ENCODE assay signal across 9 mouse cellular contexts in the genomic region with DNA sequence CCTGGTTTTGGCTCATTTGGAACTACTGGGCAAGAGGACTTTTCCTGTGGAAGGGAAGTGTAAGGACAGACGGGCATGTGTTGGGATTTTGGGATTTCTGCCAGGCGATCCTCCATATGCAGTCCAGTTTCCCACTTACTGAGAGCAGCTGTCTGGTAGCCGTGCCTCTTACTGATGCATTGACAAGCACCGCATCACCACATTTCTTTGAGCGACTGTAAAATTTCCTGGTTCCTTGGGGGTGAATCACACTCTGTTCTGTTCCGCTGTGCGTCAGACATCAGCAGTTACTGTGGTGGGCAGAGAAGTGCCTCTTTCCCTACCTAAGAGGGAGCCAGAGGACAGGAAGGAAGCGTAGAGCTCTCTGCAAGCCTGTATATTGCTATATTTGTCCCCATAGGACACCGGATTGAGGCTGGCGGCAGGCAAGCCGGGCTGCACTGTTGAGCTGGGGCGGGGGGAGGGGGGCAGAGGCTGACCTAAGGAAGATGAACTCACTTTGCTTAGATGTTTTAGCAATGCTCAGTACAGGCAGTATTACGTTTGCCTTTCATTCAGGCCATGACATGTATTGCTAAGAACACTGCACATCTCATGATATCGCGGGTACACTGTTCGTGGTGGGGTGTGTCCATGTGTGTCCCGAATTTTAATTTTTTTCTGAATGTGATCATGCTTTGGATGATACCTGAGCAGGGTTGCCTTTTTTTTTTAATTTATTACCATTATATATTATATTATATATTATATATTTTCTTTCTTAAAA. TPM values are rescaled to one million over a fixed set of nuclear protein-coding genes. Genes with fewer than 3 reads are reported as not detected.
DNase-seq lines count a peak whose midpoint lies in the region; ATAC-seq and TF ChIP-seq lines count a peak whose summit lies in the region.
"Had no signal": no experiment of that assay in that cellular context is flagged by ENCODE, and none has a peak within 500 bp of the region (broad histone marks: within the 10 kb centered on the region; RNA-seq: fewer than 3 reads in every experiment).

No protein-coding gene starts in this region.

- peaks cover 29% of the 10 kb centered on the region for H3K36me3 ChIP-seq in lung, postnatal 0 days (ENCODE audit: insufficient read depth, low read length)
- peaks cover 13% of the 10 kb centered on the region for H3K36me3 ChIP-seq in stomach, embryonic 16.5 days (ENCODE audit: control insufficient read depth, insufficient read depth, low read length)

- H3K9me3 ChIP-seq in lung, postnatal 0 days (ENCODE audit: low read length), result no peaks in the 10 kb centered on the region
- no peaks in the 10 kb centered on the region for H3K9me3 ChIP-seq in stomach, embryonic 16.5 days (replicated peaks; ENCODE audit: control insufficient read depth, low read length)
- H3K9me3 ChIP-seq: limb, embryonic 15.5 days had no signal

- no peaks in the 10 kb centered on the region for H3K4me1 ChIP-seq in lung, postnatal 0 days (ENCODE audit: insufficient read depth, low read depth, low read length)
- H3K4me1 ChIP-seq in stomach, embryonic 16.5 days (ENCODE audit: control insufficient read depth, insufficient read depth, low read length), result no peaks in the 10 kb centered on the region
- no peaks in the 10 kb centered on the region for H3K4me1 ChIP-seq in lung, adult 2 months (ENCODE audit: control insufficient read depth, insufficient read depth, low read length)

- peak; percentile 24 for DNase-seq in cerebellum, adult 11 months
- peak; percentile 34 for DNase-seq in lung, postnatal 0 days (ENCODE audit: low spot score)
- no peak for DNase-seq in lung, postnatal 36 days
- DNase-seq in left cerebral cortex, adult 2 months (ENCODE audit: extremely low spot score in 1 of 2, low spot score in 2 of 2), result peak; percentile 52 to 60
- no peak for DNase-seq in thymus, postnatal 14 days
- no peak for DNase-seq in lung, adult 2 months

- TF ChIP-seq EP300 in lung, postnatal 0 days (IDR thresholded peaks at IDR 0.05), result no peak

- no peak overlapping the region for H3K27ac ChIP-seq in lung, postnatal 0 days (ENCODE audit: low read length)
- H3K27ac ChIP-seq in left cerebral cortex, adult 2 months, result peak overlapping the region; percentile 65
- H3K27ac ChIP-seq in stomach, embryonic 16.5 days (ENCODE audit: low read length), result no peak overlapping the region
- H3K27ac ChIP-seq: limb, embryonic 15.5 days had no signal

- TF ChIP-seq POLR2A in lung, adult 2 months (IDR thresholded peaks at IDR 0.05; ENCODE audit: borderline replicate concordance, extremely low read depth, low read depth, low read length), result no peak

- no peak overlapping the region for H3K4me3 ChIP-seq in lung, postnatal 0 days (ENCODE audit: low read depth, low read length)
- 0 out of 2 replicates have a peak overlapping the region, but pooled peaks have one; percentile 16 for H3K4me3 ChIP-seq in left cerebral cortex, adult 2 months
- H3K4me3 ChIP-seq in stomach, embryonic 16.5 days (replicated peaks; ENCODE audit: low read length), result no peak overlapping the region
- H3K4me3 ChIP-seq in lung, adult 2 months (replicated peaks; ENCODE audit: extremely low read depth, low read depth, low read length), result no peak overlapping the region
- H3K4me3 ChIP-seq: limb, embryonic 15.5 days had no signal

- no peak overlapping the region for H3K9ac ChIP-seq in lung, postnatal 0 days (replicated peaks; ENCODE audit: low read depth)
- no peak overlapping the region for H3K9ac ChIP-seq in stomach, embryonic 16.5 days (ENCODE audit: low read length)
- H3K9ac ChIP-seq: limb, embryonic 15.5 days had no signal

- no peak overlapping the region for H3K4me2 ChIP-seq in lung, postnatal 0 days (replicated peaks; ENCODE audit: low read depth, low read length)
- no peak overlapping the region for H3K4me2 ChIP-seq in stomach, embryonic 16.5 days (ENCODE audit: low read depth, low read length)
- H3K4me2 ChIP-seq: limb, embryonic 15.5 days had no signal

- TF ChIP-seq CTCF in lung, postnatal 0 days (IDR thresholded peaks at IDR 0.05), result peak; percentile 39; the same call in 1 of the 2 replicates
- peak; percentile 25 for TF ChIP-seq CTCF in left cerebral cortex, adult 2 months (IDR thresholded peaks at IDR 0.05)
- no peak for TF ChIP-seq CTCF in lung, adult 2 months (IDR thresholded peaks at IDR 0.05; ENCODE audit: insufficient read depth, low read length)

- WGBS in lung, postnatal 0 days, result 56% methylated on average over 17 of the region's 17 CpGs
- 67% methylated on average over 17 of the region's 17 CpGs for WGBS in stomach, embryonic 16.5 days
- 57% methylated on average over 17 of the region's 17 CpGs for WGBS in lung, adult 2 months

- H3K27me3 ChIP-seq in lung, postnatal 0 days (replicated peaks; ENCODE audit: insufficient read depth, low read length), result no peaks in the 10 kb centered on the region
- H3K27me3 ChIP-seq in stomach, embryonic 16.5 days (ENCODE audit: control insufficient read depth, insufficient read depth, low read length), result no peaks in the 10 kb centered on the region
- H3K27me3 ChIP-seq: limb, embryonic 15.5 days had no signal

- ATAC-seq in cerebellum, adult (ENCODE audit: insufficient number of reproducible peaks, low FRiP score, low TSS enrichment), result no peak
- ATAC-seq in lung, postnatal 0 days, result peak; percentile 32
- 0 out of 2 replicates have a peak, but pooled peaks have one; percentile 19 for ATAC-seq in stomach, embryonic 16.5 days (ENCODE audit: insufficient read depth, low FRiP score)

- intact Hi-C loops in left cerebral cortex, adult 2 months (cut with DNase I), result loop anchor here (10.0 kb wide), 1 partner anchor 191 kb away; a partner anchor contains a TSS

RNA-seq across cellular contexts. Expression of a gene that starts 56.8 kb away (rescaled TPM):
- 7.1 and 8.0 TPM in 2 replicates for polyA plus RNA-seq in lung, postnatal 0 days (2015; fragmentation: Nextera tagmentation; extraction: Ambion mirVana)
- 10 to 100 TPM; 33.1 to 35.3 TPM for total RNA-seq in left cerebral cortex, adult 2 months (2021)
- 14.1 and 14.6 TPM in 2 replicates for polyA plus RNA-seq in stomach, embryonic 16.5 days (2015; fragmentation: Nextera tagmentation; extraction: Ambion mirVana)
- 5.0 and 9.0 TPM in 2 replicates for polyA plus RNA-seq in lung, adult 2 months (2012; rRNA removed)

Comparison
In these comparisons a context has a peak if more than half of its experiments do, and no peak if none do; other contexts are left out.
1. DNase-seq: peak in cerebellum, adult 11 months (single experiment), lung, postnatal 0 days (single experiment) and left cerebral cortex, adult 2 months (2 of 2); none in lung, postnatal 36 days (single experiment), thymus, postnatal 14 days (single experiment) and lung, adult 2 months (single experiment).